Mouse (Mus musculus) Patski (cell line): Measurements from ENCODE around the gene Phex. TPM values are rescaled to one million over a fixed set of nuclear protein-coding genes. Genes with fewer than 3 reads are reported as not detected.

Source experiments
- ATAC-seq: fragments of 100-300 bp; one replicate; pipeline ENCODE4 v1.8.0; 2021
- CTCF ChIA-PET: fragments of 350-600 bp; sonication (Branson Sonifier 250); formaldehyde crosslinking; loops from one replicate; lab custom pipeline; 2022; ENCODE audit warnings: inconsistent platforms; lab: Charles Lee
- POLR2A ChIA-PET: fragments of 350-600 bp; sonication (Branson Sonifier 250); formaldehyde crosslinking; loops from one replicate; lab custom pipeline; 2022; ENCODE audit warnings: antibody characterized with exemption, inconsistent platforms; lab: Charles Lee
- DNase-seq: peaks from one replicate; pipeline ENCODE4 v3.0.0-alpha.2; 2011; ENCODE audit warnings: low read depth, low spot score
- H3K27me3 ChIP-seq: fragments of 371-371 bp; one replicate; pipeline ENCODE4 v1.5.1; 2021
- CTCF ChIP-seq: fragments of 100-300 bp; IDR thresholded peaks from one replicate; pipeline ENCODE4 v1.5.1; 2021
- in situ Hi-C: fragments of 300-500 bp; cut with MboI; formaldehyde crosslinking; loops from 3 replicates; pipeline ENCODE4 v1.11.1; 2018; ENCODE audit warnings: low pct_unique_long_range_greater_than_20kb, mixed read lengths
- polyA plus RNA-seq: library from polyadenylated mRNA; unstranded; gene quantifications from one replicate; pipeline ENCODE4 v1.2.3, GENCODE M21; 2021

Gene Phex
- polyA plus RNA-seq, 1 experiment from 2014 or later: 0.06 TPM

GRCm38 (mm10) chrX:157202736-157203135, 212.4 kb downstream of the Phex start:
- no peak for ATAC-seq
- ChIA-PET CTCF (no interaction called here), POLR2A (no interaction called here)
- DNase-seq: no peak
- in situ Hi-C loops: no loop called here
- no peaks in the 10 kb centered on the region for H3K27me3 ChIP-seq
- no peak for TF ChIP-seq CTCF

DNA sequence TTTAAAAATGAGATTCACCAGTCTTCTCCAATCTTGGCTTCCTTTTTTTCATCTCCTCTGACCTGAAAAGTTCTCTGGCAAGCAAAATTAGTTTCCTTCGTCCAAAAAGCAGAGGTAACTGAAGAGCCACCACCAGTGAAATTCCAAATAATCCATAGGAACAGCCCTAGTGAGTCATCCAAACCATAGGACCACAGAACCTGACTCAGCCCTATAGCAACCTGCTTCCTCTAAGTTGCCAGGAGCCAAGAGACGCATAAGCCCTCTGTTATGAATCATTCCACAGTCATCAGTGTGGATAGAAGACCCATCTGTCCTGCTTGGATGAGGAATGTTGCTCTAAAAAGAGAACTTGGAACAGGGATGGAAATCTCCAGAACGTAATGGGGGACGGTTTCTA, 230.9 kb downstream of the Phex start:
- TF ChIP-seq CTCF: no peak
- in situ Hi-C loops: no loop called here
- no peak for ATAC-seq
- peaks cover 24% of the 10 kb centered on the region for H3K27me3 ChIP-seq
- POLR2A ChIA-PET: interaction anchor here (0.7 kb wide), 1 partner anchor 1678 kb away, joined by 3 read pairs; no protein-coding TSS in a partner anchor
- DNase-seq: no peak
- CTCF ChIA-PET: no interaction called here

GRCm38 (mm10) chrX:157180845-157181244, 234.3 kb downstream of the Phex start:
- in situ Hi-C loops: no loop called here
- peaks cover 23% of the 10 kb centered on the region for H3K27me3 ChIP-seq
- DNase-seq (no peak), ATAC-seq (no peak)
- POLR2A ChIA-PET: no interaction called here
- CTCF ChIA-PET: no interaction called here
- no peak for TF ChIP-seq CTCF

DNA sequence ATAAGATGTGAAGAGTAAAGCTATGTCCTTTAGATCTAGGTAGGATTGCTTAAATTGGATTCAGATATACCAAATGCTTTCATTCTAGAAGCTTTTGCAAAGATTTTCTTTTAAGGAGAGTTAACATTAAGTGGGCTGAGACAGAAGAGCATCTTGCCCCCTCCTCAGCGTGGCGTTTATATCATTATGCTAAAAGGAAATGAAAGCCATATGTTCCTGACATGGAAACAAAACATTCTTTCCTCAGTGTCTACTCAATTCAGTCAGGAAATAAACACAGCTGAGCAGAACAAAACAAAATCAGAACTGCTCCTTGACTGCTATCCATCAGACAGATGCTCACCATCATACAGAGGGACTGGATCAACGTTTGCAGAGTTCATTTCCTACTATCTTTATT, 251.0 kb downstream of the Phex start:
- in situ Hi-C loops: no loop called here
- TF ChIP-seq CTCF: no peak
- DNase-seq: no peak

GRCm38 (mm10) chrX:157163394-157163793, 251.7 kb downstream of the Phex start:
- in situ Hi-C loops: no loop called here
- DNase-seq (no peak), ATAC-seq (no peak)
- CTCF ChIA-PET: no interaction called here
- TF ChIP-seq CTCF: no peak
- H3K27me3 ChIP-seq: peaks cover 7% of the 10 kb centered on the region
- POLR2A ChIA-PET: no interaction called here

More for the DNA sequence above, 251.0 kb downstream of the Phex start:
- peaks cover 7% of the 10 kb centered on the region for H3K27me3 ChIP-seq
- ChIA-PET POLR2A (no interaction called here), CTCF (no interaction called here)
- no peak for ATAC-seq

GRCm38 (mm10) chrX:157144675-157145074, 270.4 kb downstream of the Phex start:
- in situ Hi-C loops: no loop called here
- POLR2A ChIA-PET: no interaction called here
- ATAC-seq (no peak), DNase-seq (no peak)
- H3K27me3 ChIP-seq: peaks cover 2% of the 10 kb centered on the region
- CTCF ChIA-PET: no interaction called here
- no peak for TF ChIP-seq CTCF

GRCm38 (mm10) chrX:157139601-157140000, 275.5 kb downstream of the Phex start:
- in situ Hi-C loops: no loop called here
- peaks cover 3% of the 10 kb centered on the region for H3K27me3 ChIP-seq
- CTCF ChIA-PET: no interaction called here
- no peak for TF ChIP-seq CTCF
- POLR2A ChIA-PET: no interaction called here
- no peak for ATAC-seq
- no peak for DNase-seq

Other genes with a start within 250 kb of the Phex start
- 23.4 TPM for gene Sms, start 77.0 kb upstream of the Phex start, polyA plus RNA-seq
- gene Yy2, start 153.7 kb upstream of the Phex start, polyA plus RNA-seq: 1.2 TPM
- gene Mbtps2, start 183.4 kb upstream of the Phex start, polyA plus RNA-seq: 30.9 TPM